Mouse (Mus musculus): Measurements from ENCODE around the gene Ino80b. TPM values are rescaled to one million over a fixed set of nuclear protein-coding genes. Genes with fewer than 3 reads are reported as not detected.
A peak's percentile ranks its signal among the peaks of the same experiment; 100 is the strongest.
"Not testable (repeated sequence)": the region's sequence is repeated elsewhere in the genome, so short reads cannot be mapped to it uniquely, and the experiment has no call there.

Ino80b gene
- 10 to 100 TPM in 12 of 26 experiments, 1 to 10 TPM in 14; 1.8 to 27.1 (median 8.7) TPM for total RNA-seq (2018; cell fraction: chromatin; rRNA removed)
- 10 to 100 TPM; 13.0 to 31.0 (median 21.7) TPM for total RNA-seq (2018; cell fraction: cytosol; rRNA removed)
- 10 to 100 TPM in 9 of 26 experiments, 1 to 10 TPM in 17; 3.9 to 20.8 (median 8.2) TPM for total RNA-seq (2018; cell fraction: nucleus; rRNA removed)
- polyA plus RNA-seq (2018) = 16.6 to 24.5 TPM (median 22.9 TPM) in 3 replicates

DNA sequence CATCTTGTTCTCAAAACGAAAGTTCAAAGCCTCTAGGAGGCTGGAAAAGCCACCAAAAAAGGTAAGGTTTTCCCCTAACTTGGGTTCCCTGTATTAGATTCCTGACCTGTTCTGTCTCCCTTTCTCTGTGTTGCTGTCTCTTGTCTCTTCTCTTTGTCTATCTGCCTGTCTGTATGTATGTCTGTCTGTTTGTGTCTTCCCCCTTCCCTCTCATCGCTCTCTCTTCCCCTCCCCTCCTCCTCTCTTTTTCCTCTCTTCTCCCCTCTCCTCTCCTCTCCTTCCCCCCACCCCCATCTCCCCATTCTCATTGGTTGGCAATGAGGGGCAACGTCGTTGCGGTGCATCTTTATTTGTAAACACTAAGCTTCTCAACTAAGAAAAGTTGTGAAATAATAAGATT lies at the start of gene Ino80b:
TSS of gene Ino80b (minus strand) at position 101 of the 400 bp plus-strand sequence.
- Histone ChIP-seq H3K79me2 (ENCODE audit: inconsistent target) (peaks cover 8% of the 10 kb centered on the region; the same call in 1 of the 2 replicates), H3K27ac (peak within 1 kb of the TSS; percentile 51), H3K4me3 (ENCODE audit: inconsistent target) (peak within 1 kb of the TSS; percentile 97), H3K36me3 (ENCODE audit: inconsistent target) (no peaks in the 10 kb centered on the region)
- 43% methylated on average over 5 of the region's 5 CpGs for WGBS (ENCODE audit: missing documents)

DNA sequence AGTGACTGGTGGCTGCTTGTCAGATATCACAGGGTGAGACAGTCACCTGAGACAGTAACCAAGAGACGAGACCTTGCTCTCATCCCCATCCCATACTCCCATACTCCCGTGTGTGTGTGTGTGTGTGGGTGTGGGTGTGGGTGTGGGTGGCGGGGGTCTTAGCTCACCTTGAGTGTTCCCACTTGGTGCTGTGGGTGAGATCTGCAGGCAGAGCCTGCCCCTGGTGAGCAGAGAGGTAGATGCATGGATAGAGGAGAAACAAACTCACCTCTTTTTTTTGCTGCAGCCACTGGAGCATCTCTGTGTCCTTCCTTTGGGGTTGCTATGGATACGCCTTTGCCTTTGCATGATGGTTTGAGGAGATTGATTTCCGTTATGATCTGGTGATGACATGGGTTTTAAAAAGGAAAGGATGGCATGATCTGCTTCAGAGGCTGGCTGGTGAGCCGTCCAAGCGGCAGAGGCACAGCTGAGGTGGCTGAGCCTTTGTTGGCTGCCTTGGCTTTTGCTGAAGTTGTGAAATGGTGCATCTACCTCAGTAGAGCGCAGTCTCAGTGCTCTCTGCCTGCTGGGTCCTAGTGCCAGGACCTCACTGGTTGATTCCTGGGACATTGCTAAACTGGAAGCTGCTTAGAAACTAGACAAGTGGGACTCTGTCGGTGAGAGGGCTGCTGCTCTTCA lies 47.1 kb upstream of the Ino80b start:
- Histone ChIP-seq H3K27ac (no peak overlapping the region), H3K36me3 (ENCODE audit: inconsistent target) (0 out of 2 replicates have a peak, but pooled peaks cover 5% of the 10 kb centered on the region), H3K79me2 (ENCODE audit: inconsistent target) (peaks cover 99% of the 10 kb centered on the region), H3K4me3 (ENCODE audit: inconsistent target) (no peak overlapping the region)
- 86% methylated on average over 8 of the region's 9 CpGs for WGBS (ENCODE audit: missing documents)

DNA sequence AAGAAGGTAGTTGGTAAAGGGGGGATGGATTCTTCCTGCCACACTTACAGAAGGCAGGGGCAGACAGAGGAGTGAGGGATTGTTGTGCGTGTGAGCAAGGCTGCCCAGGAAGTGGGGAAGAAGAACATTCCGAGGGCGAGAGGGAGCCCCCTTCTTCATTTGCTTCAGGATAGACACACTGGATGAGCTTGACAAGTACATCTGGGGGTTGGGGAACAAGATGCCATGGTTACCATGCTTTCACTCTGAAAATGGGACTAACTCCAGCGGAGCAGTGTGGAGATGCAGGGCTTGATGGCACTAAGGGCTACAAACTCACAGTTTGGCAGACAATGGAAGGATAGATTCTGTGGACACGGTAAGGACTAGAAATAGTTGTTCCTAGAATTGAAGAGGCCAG lies 45.8 kb upstream of the Ino80b start:
- WGBS (ENCODE audit: missing documents) = 96% methylated on average over 5 of the region's 5 CpGs
- Histone ChIP-seq H3K27ac (no peak overlapping the region), H3K36me3 (ENCODE audit: inconsistent target) (no peaks in the 10 kb centered on the region), H3K4me3 (ENCODE audit: inconsistent target) (no peak overlapping the region), H3K79me2 (ENCODE audit: inconsistent target) (peaks cover 99% of the 10 kb centered on the region)

DNA sequence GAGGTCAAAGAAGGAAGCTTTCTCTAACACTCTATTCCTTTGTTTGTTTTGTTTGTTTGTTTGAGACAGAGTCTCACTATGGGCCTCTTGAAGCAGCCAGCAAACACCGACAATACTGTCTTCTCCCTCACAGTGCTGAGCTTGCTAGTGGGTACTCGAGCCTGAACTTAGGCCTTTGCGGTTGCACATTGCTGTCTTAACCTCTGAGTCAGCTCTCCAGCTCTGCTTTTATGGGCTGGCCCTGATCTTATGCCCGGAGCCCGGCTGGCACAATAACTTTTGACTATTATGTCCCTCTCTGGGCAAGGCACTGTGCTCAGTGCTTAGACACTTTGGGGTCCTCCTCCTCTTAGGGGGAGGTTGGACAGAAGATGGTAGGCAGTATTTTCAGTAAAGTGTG lies 44.6 kb upstream of the Ino80b start:
- H3K36me3 ChIP-seq (ENCODE audit: inconsistent target) = no peaks in the 10 kb centered on the region
- no peak overlapping the region for H3K27ac ChIP-seq
- WGBS (ENCODE audit: missing documents) = 92% methylated on average over 5 of the region's 5 CpGs
- H3K4me3 ChIP-seq (ENCODE audit: inconsistent target) = no peak overlapping the region
- peaks cover 89% of the 10 kb centered on the region for H3K79me2 ChIP-seq (ENCODE audit: inconsistent target)

- 4% methylated on average over 12 of the region's 12 CpGs for WGBS (ENCODE audit: missing documents)
- peaks cover 53% of the 10 kb centered on the region for H3K79me2 ChIP-seq (ENCODE audit: inconsistent target)
- peak overlapping the region; percentile 27; the same call in 1 of the 2 replicates for H3K27ac ChIP-seq
- peak overlapping the region; percentile 83 for H3K4me3 ChIP-seq (ENCODE audit: inconsistent target)
- no peaks in the 10 kb centered on the region for H3K36me3 ChIP-seq (ENCODE audit: inconsistent target)
Observed at GRCm38 (mm10) chr6:83166243-83166630, 41.0 kb upstream of the Ino80b start.

DNA sequence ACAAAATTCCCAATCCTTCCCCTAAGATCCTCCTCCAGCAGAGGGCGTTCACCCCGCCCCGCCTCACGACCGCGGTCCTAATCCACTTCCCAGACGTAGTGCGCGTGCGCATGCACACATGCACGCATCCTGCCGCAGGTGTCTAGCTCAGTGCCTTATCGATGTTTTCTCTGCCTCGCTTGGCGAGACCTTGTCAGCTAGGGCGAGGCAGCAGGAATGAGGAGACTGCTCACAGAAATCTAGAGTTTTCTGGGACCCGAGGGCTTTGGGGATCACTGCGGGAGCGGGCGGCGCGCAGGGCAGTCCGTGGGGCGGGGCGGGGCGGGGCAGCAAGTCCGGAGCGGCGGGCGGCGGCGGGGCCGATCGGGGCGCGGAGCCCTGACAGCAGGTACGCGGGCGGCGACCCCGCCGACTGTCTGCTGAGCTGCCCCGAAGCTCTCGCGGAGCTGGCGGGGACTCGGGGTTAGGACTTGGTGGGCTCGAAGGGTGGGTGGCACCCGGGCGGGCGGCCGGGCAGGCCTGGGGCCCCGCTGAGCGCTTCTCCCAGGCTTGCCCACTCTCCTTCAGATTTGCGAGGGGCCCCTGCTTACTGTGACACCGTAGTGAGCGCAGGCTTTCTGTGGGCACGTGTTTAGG lies 40.5 kb upstream of the Ino80b start, which contains the start of gene Dctn1:
TSS of gene Dctn1 (plus strand) at position 314 of the 636 bp plus-strand sequence.
- peak within 1 kb of the TSS; percentile 83 for H3K4me3 ChIP-seq (ENCODE audit: inconsistent target)
- 0% methylated on average over 58 of the region's 58 CpGs for WGBS (ENCODE audit: missing documents)
- peaks cover 48% of the 10 kb centered on the region for H3K79me2 ChIP-seq (ENCODE audit: inconsistent target)
- H3K27ac ChIP-seq = peak within 1 kb of the TSS; percentile 89
- no peaks in the 10 kb centered on the region for H3K36me3 ChIP-seq (ENCODE audit: inconsistent target)

GRCm38 (mm10) chr6:83165026-83165606 lies 39.9 kb upstream of the Ino80b start:
- 6% methylated on average over 6 of the region's 6 CpGs for WGBS (ENCODE audit: missing documents)
- Histone ChIP-seq H3K27ac (peak overlapping the region; percentile 89), H3K36me3 (ENCODE audit: inconsistent target) (no peaks in the 10 kb centered on the region), H3K79me2 (ENCODE audit: inconsistent target) (peaks cover 42% of the 10 kb centered on the region), H3K4me3 (ENCODE audit: inconsistent target) (peak overlapping the region; percentile 43)

GRCm38 (mm10) chr6:83162701-83163100 lies 37.5 kb upstream of the Ino80b start:
- WGBS (ENCODE audit: missing documents) = 6% methylated on average over 8 of the region's 8 CpGs
- H3K4me3 ChIP-seq (ENCODE audit: inconsistent target) = peak overlapping the region; percentile 3; the same call in 1 of the 2 replicates
- peaks cover 17% of the 10 kb centered on the region for H3K79me2 ChIP-seq (ENCODE audit: inconsistent target)
- H3K36me3 ChIP-seq (ENCODE audit: inconsistent target) = no peaks in the 10 kb centered on the region
- no peak overlapping the region for H3K27ac ChIP-seq

- no peaks in the 10 kb centered on the region for H3K36me3 ChIP-seq (ENCODE audit: inconsistent target)
- peak overlapping the region; percentile 3; the same call in 1 of the 2 replicates for H3K4me3 ChIP-seq (ENCODE audit: inconsistent target)
Observed at GRCm38 (mm10) chr6:83161921-83162641, 36.9 kb upstream of the Ino80b start.

GRCm38 (mm10) chr6:83161442-83161841 lies 36.2 kb upstream of the Ino80b start:
- 22% methylated on average over 19 of the region's 19 CpGs for WGBS (ENCODE audit: missing documents)
- Histone ChIP-seq H3K27ac (no peak overlapping the region), H3K36me3 (ENCODE audit: inconsistent target) (no peaks in the 10 kb centered on the region), H3K4me3 (ENCODE audit: inconsistent target) (no peak overlapping the region), H3K79me2 (ENCODE audit: inconsistent target) (peaks cover 5% of the 10 kb centered on the region)

More at GRCm38 (mm10) chr6:83161921-83162641, 36.9 kb upstream of the Ino80b start:
- WGBS (ENCODE audit: missing documents) = 4% methylated on average over 49 of the region's 49 CpGs
- no peak overlapping the region for H3K27ac ChIP-seq
- H3K79me2 ChIP-seq (ENCODE audit: inconsistent target) = peaks cover 11% of the 10 kb centered on the region

DNA sequence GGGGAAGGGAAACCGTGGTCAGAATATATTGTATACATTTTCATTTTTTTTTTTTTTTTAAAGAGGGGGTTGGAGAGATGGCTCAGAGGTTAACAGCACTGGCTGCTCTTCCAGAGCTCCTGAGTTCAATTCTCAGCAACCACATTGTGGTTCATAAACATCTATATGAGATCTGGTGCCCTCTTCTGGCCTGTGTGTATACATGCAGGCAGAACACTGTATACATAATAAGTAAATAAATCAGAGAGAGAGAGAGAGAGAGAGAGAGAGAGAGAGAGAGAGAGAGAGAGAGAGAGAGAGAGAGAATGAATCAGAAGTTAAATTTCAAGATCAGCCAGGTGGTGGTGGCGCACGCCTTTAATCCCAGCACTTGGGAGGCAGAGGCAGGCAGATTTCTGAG lies 34.2 kb upstream of the Ino80b start:
- H3K79me2 ChIP-seq (ENCODE audit: inconsistent target); H3K36me3 ChIP-seq (ENCODE audit: inconsistent target); H3K4me3 ChIP-seq (ENCODE audit: inconsistent target); H3K27ac ChIP-seq: not testable (repeated sequence)
- WGBS (ENCODE audit: missing documents) = 10% methylated on average over 3 of the region's 3 CpGs

DNA sequence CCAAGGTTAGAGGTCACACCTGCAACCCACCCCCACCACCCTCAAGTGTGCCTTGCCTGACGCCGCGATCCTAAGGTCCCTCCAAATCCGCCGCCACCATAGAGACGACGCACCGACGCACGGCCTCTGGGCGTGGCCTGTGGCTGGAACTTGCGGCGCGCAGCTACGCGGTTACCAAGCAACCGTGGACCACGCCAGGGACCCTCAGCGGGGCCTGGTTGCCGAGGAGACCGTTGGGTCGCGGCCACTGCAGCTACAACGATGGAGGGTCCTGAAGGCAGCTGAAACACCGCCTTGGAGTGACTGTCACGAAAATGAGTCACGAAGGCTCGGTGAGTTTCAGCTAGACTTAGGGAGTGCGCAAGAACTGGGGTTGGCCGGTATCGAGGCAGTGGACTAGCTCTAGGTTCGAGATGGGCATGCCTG lies 31.0 kb upstream of the Ino80b start, which contains the start of the genes Wdr54 and 1700003E16Rik:
TSS of gene Wdr54 (minus strand) at position 139 of the 426 bp plus-strand sequence.
TSS of gene 1700003E16Rik (plus strand) at position 146 of the 426 bp plus-strand sequence.
- no peaks in the 10 kb centered on the region for H3K79me2 ChIP-seq (ENCODE audit: inconsistent target)
- no peaks in the 10 kb centered on the region for H3K36me3 ChIP-seq (ENCODE audit: inconsistent target)
- no peak within 1 kb of the TSS for H3K27ac ChIP-seq
- WGBS (ENCODE audit: missing documents) = 3% methylated on average over 32 of the region's 32 CpGs
- H3K4me3 ChIP-seq (ENCODE audit: inconsistent target) = peak within 1 kb of the TSS; percentile 45

- H3K79me2 ChIP-seq (ENCODE audit: inconsistent target) = no peaks in the 10 kb centered on the region
- peak overlapping the region; percentile 45 for H3K4me3 ChIP-seq (ENCODE audit: inconsistent target)
- H3K27ac ChIP-seq = no peak overlapping the region
- WGBS (ENCODE audit: missing documents) = 16% methylated on average over 20 of the region's 23 CpGs
- H3K36me3 ChIP-seq (ENCODE audit: inconsistent target) = no peaks in the 10 kb centered on the region
Observed at GRCm38 (mm10) chr6:83155552-83156238, 30.5 kb upstream of the Ino80b start.
